Mouse (Mus musculus) heart, embryonic 16.5 days (tissue): ENCODE data around the gene C2cd4a. TPM values are rescaled to one million over a fixed set of nuclear protein-coding genes. Genes with fewer than 3 reads are reported as not detected.

ENCODE experiments used
- ATAC-seq: fragments of 200-750 bp; cut with Nextera tagmentation; replicated peaks from 2 replicates; pipeline ENCODE4 v1.8.0; 2017; ENCODE audit warnings: moderate number of reproducible peaks; ENCODE audit not compliant: insufficient read depth, low FRiP score; ENCODE audit errors: extremely low read depth
- H3K27ac ChIP-seq: fragments of 300-500 bp; sonication (generic); 2 replicates; pipeline ENCODE4 v1.5.1; 2014; ENCODE audit warnings: mild to moderate bottlenecking, low read length, control low read depth, moderate library complexity
- H3K27me3 ChIP-seq: fragments of 300-500 bp; sonication (generic); 2 replicates; pipeline ENCODE4 v1.6.1; 2014; ENCODE audit warnings: low read length, mixed read lengths; ENCODE audit not compliant: control insufficient read depth, insufficient read depth
- H3K36me3 ChIP-seq: fragments of 300-500 bp; sonication (generic); 2 replicates; pipeline ENCODE4 v1.6.1; 2014; ENCODE audit not compliant: control insufficient read depth, insufficient read depth
- H3K4me1 ChIP-seq: fragments of 300-500 bp; sonication (generic); 2 replicates; pipeline ENCODE4 v1.6.1; 2014; ENCODE audit warnings: low read length, mixed read lengths; ENCODE audit not compliant: control insufficient read depth, insufficient read depth
- H3K4me2 ChIP-seq: fragments of 300-500 bp; sonication (generic); 2 replicates; pipeline ENCODE4 v1.6.1; 2014; ENCODE audit warnings: low read depth, mild to moderate bottlenecking, control low read depth, low read length
- H3K4me3 ChIP-seq: fragments of 300-500 bp; sonication (generic); 2 replicates; pipeline ENCODE4 v1.5.1; 2014; ENCODE audit warnings: mild to moderate bottlenecking, control low read depth, low read length
- H3K9ac ChIP-seq: fragments of 300-500 bp; sonication (generic); 2 replicates; pipeline ENCODE4 v1.6.1; 2014; ENCODE audit warnings: low read length, control low read depth
- H3K9me3 ChIP-seq: fragments of 300-500 bp; sonication (generic); replicated peaks from 2 replicates; pipeline ENCODE4 v1.6.1; 2016; ENCODE audit warnings: low read length; ENCODE audit not compliant: control insufficient read depth
- WGBS: fragments of 180-500 bp; shearing (Covaris S2); extraction: QIAGEN DNeasy Blood & Tissue Kit; methylation state at CpG from one replicate; pipeline ENCODE4 v1.1.7; 2014; 5-methylcytosine and 5-hydroxymethylcytosine counted together
- polyA plus RNA-seq: library from polyadenylated mRNA; unstranded; fragments of >200 nt; fragmentation: Nextera tagmentation; extraction: Ambion mirVana; gene quantifications from 2 replicates; pipeline ENCODE4 v1.2.1, GENCODE M21; 2015

The C2cd4a gene
- polyA plus RNA-seq, 1 experiment from 2014 or later, result 0.16 TPM

GRCm38 (mm10) chr9:67864011-67864410 is 31.9 kb upstream of the C2cd4a start:
- H3K9ac ChIP-seq, result no peak overlapping the region
- no peaks in the 10 kb centered on the region for H3K9me3 ChIP-seq
- peaks cover 4% of the 10 kb centered on the region; the same call in 1 of the 2 replicates for H3K36me3 ChIP-seq
- no peak for ATAC-seq
- no peak overlapping the region for H3K4me2 ChIP-seq
- WGBS, result 66% methylated on average over 4 of the region's 4 CpGs
- H3K27me3 ChIP-seq, result no peaks in the 10 kb centered on the region
- no peaks in the 10 kb centered on the region for H3K4me1 ChIP-seq
- H3K4me3 ChIP-seq, result no peak overlapping the region
- H3K27ac ChIP-seq, result no peak overlapping the region

- Histone ChIP-seq H3K27me3 (no peaks in the 10 kb centered on the region), H3K36me3 (peaks cover 4% of the 10 kb centered on the region; the same call in 1 of the 2 replicates), H3K9me3 (no peaks in the 10 kb centered on the region), H3K27ac (no peak overlapping the region), H3K4me1 (no peaks in the 10 kb centered on the region), H3K4me2 (no peak overlapping the region), H3K4me3 (no peak overlapping the region), H3K9ac (no peak overlapping the region)
- WGBS, result 86% methylated on average over 5 of the region's 5 CpGs
- no peak for ATAC-seq
Observed at GRCm38 (mm10) chr9:67863332-67863731, 31.2 kb upstream of the C2cd4a start.

DNA sequence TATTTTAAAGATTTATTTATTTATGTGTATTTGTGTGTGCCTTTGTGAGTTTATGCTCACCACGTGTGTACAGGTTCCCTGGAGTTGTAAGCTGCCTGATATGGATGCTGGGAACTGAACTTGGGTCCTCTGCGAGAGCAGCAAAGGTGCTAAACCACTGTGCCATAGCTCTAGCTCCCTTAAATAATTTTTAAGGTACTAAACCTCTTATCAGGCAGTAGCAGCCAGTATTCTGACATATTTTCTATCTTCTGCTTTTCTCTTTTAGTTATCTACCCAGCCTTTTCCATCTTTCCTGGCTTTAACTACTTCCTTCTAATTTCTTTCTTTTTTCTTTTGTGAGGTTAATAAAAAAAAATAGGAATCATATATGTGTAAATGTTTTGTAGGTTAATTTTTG is 28.1 kb upstream of the C2cd4a start:
- H3K4me1 ChIP-seq, result no peaks in the 10 kb centered on the region
- no peak overlapping the region for H3K4me2 ChIP-seq
- H3K36me3 ChIP-seq, result peaks cover 10% of the 10 kb centered on the region
- H3K27ac ChIP-seq, result no peak overlapping the region
- ATAC-seq, result no peak
- H3K4me3 ChIP-seq, result no peak overlapping the region
- H3K27me3 ChIP-seq, result no peaks in the 10 kb centered on the region
- WGBS, result 90% methylated on average over 2 of the region's 2 CpGs
- H3K9ac ChIP-seq, result no peak overlapping the region
- no peaks in the 10 kb centered on the region for H3K9me3 ChIP-seq

DNA sequence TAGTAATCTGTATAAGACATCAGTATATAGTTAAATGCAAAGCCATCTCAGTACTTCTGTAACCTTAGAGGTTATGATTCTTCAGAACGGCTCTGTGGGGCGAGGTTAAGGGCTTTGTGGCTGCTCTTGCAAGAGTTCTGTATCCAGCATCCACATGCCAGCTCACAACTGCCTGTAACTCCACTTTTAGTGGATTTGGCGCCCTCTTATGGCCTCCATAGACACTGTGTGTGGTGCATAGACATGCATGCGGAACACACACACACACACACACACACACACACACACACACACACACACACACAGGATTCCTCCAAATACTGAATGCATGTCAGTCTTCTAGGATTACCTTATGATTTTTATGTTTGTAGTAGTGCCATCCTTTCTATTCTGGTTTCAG is 19.0 kb upstream of the C2cd4a start:
- no peak overlapping the region for H3K4me2 ChIP-seq
- no peak overlapping the region for H3K4me3 ChIP-seq
- H3K9me3 ChIP-seq, result no peaks in the 10 kb centered on the region
- H3K4me1 ChIP-seq, result no peaks in the 10 kb centered on the region; the same call in 1 of the 2 replicates
- no peak overlapping the region for H3K9ac ChIP-seq
- WGBS, result 83% methylated on average over 4 of the region's 4 CpGs
- H3K27ac ChIP-seq, result no peak overlapping the region
- no peak for ATAC-seq
- peaks cover 8% of the 10 kb centered on the region for H3K36me3 ChIP-seq
- H3K27me3 ChIP-seq, result no peaks in the 10 kb centered on the region

DNA sequence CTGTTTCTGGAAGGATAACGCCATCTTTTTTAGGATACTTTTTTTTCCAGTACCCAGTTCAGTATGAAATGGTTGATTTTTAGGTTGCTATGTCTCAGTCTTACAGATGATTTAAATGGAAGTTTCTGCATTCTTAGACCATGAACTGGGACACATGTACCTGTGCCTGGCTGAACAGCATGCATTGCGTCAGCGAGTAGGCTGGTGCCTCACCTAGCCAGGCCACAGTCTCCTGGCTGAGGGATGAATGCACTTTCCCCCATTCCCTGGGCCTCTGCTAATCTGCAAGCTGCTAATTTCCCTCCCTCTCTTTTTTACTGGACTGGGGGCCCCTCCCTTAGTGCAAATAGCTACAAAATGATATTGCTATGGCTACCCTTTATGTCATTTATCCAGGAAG is 17.7 kb upstream of the C2cd4a start:
- H3K9ac ChIP-seq, result no peak overlapping the region
- H3K27ac ChIP-seq, result no peak overlapping the region
- H3K4me3 ChIP-seq, result no peak overlapping the region
- H3K27me3 ChIP-seq, result no peaks in the 10 kb centered on the region
- no peak for ATAC-seq
- no peak overlapping the region for H3K4me2 ChIP-seq
- 89% methylated on average over 3 of the region's 3 CpGs for WGBS
- H3K36me3 ChIP-seq, result peaks cover 3% of the 10 kb centered on the region
- no peaks in the 10 kb centered on the region; the same call in 1 of the 2 replicates for H3K4me1 ChIP-seq
- H3K9me3 ChIP-seq, result no peaks in the 10 kb centered on the region

- Histone ChIP-seq H3K4me2 (no peak overlapping the region), H3K27ac (no peak overlapping the region), H3K36me3 (peaks cover 3% of the 10 kb centered on the region; the same call in 1 of the 2 replicates), H3K4me1 (no peaks in the 10 kb centered on the region; the same call in 1 of the 2 replicates), H3K27me3 (no peaks in the 10 kb centered on the region), H3K9ac (no peak overlapping the region), H3K9me3 (no peaks in the 10 kb centered on the region), H3K4me3 (no peak overlapping the region)
- 68% methylated on average over 12 of the region's 12 CpGs for WGBS
- no peak for ATAC-seq
Observed at GRCm38 (mm10) chr9:67849397-67849796, 17.3 kb upstream of the C2cd4a start.

- Histone ChIP-seq H3K4me3 (no peak overlapping the region), H3K4me2 (no peak overlapping the region), H3K36me3 (no peaks in the 10 kb centered on the region), H3K4me1 (no peaks in the 10 kb centered on the region; the same call in 1 of the 2 replicates), H3K27me3 (no peaks in the 10 kb centered on the region), H3K9ac (no peak overlapping the region), H3K9me3 (no peaks in the 10 kb centered on the region), H3K27ac (no peak overlapping the region)
- no peak for ATAC-seq
- 83% methylated on average over 3 of the region's 3 CpGs for WGBS
Observed at GRCm38 (mm10) chr9:67847606-67848005, 15.5 kb upstream of the C2cd4a start.

DNA sequence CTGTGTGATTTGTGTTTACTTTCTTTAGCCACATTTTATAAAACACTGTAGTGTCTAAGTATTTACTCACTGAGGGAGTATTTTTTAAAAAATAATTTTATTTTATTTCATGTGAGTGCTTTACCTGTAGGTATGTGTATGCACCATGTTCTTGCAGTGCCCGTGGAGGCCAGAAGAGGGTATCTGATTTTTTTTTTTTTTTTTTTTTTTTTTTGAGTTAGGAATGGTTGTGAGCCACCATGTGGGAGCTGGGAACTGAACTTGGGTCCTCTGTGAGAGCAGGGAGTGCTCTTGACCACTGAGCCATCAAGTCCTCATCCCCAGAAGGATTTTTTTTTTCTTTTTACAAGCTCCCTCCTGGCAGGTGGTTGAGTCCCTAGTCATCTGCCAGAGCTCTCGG is 14.0 kb upstream of the C2cd4a start:
- Histone ChIP-seq H3K9ac (no peak overlapping the region), H3K27me3 (no peaks in the 10 kb centered on the region), H3K4me3 (no peak overlapping the region), H3K4me1 (peaks cover 6% of the 10 kb centered on the region), H3K4me2 (no peak overlapping the region), H3K9me3 (no peaks in the 10 kb centered on the region), H3K27ac (no peak overlapping the region), H3K36me3 (no peaks in the 10 kb centered on the region)
- no peak for ATAC-seq
- 95% methylated on average over 2 of the region's 2 CpGs for WGBS

DNA sequence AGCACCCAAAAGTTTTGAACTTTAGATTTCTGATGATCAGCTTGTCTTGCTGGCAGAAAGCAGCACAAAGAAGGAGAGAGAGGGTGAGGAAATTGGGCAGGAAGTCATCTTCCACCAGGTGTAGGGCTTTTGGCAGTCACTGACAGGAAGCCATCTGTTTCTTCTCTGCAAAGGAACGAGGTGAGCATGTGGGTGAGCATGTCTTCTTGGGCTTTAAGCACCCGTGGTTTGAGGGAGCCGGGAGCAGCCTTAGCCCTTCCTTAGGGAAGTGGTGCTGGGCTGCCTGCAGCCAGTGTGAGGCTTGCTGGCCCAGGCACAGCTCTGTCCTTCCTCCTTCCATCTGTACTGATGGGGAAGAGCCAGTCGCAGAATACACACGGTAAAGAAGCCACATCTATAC is 13.5 kb upstream of the C2cd4a start:
- Histone ChIP-seq H3K27me3 (no peaks in the 10 kb centered on the region), H3K9me3 (no peaks in the 10 kb centered on the region), H3K27ac (no peak overlapping the region), H3K4me3 (no peak overlapping the region), H3K36me3 (no peaks in the 10 kb centered on the region), H3K4me1 (peaks cover 11% of the 10 kb centered on the region), H3K4me2 (no peak overlapping the region), H3K9ac (no peak overlapping the region)
- ATAC-seq, result no peak
- 60% methylated on average over 5 of the region's 5 CpGs for WGBS

DNA sequence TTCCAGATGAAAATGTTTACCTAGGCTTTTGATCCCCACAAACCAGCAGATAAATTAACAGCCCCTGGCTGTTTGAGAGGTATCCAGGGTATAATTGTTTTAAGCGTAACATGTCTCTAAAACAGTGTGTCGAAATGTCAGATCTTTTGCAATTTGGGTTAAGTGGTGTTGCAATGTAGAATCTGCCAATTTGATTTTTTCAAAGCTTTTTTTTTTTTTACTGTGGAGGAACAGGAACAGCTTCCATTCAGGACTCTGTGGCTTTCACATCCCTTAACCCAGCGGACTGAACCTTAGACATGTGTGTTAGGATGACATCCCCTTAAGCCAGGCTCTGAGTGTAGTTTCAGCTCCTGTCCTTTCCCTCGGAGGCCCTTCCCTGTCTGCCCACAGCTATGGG is 12.9 kb upstream of the C2cd4a start:
- Histone ChIP-seq H3K9me3 (no peaks in the 10 kb centered on the region), H3K9ac (no peak overlapping the region), H3K4me2 (no peak overlapping the region), H3K4me3 (no peak overlapping the region), H3K27ac (no peak overlapping the region), H3K36me3 (no peaks in the 10 kb centered on the region), H3K4me1 (peaks cover 11% of the 10 kb centered on the region), H3K27me3 (no peaks in the 10 kb centered on the region)
- ATAC-seq, result no peak
- WGBS, result 74% methylated on average over 4 of the region's 4 CpGs
